Mouse (Mus musculus) monocyte, adult 5-6 weeks (primary cell): ENCODE data around the gene Ergic2. TPM values are rescaled to one million over a fixed set of nuclear protein-coding genes. Genes with fewer than 3 reads are reported as not detected.

Experiments used
- total RNA-seq: library from RNA; stranded (forward); fragments of 200-1000, 200-491, 200-594 nt; gene quantifications from 3 replicates; pipeline ENCODE4 v1.2.3, GENCODE M21; 2017

Gene Ergic2
- total RNA-seq, 1 experiment from 2014 or later, result 163 TPM

Other genes starting within 250 kb of the Ergic2 start
- 1.6 to 2.6 TPM (median 1.9 TPM) in 3 replicates for gene Far2, start 165.1 kb downstream of the Ergic2 start, total RNA-seq
- 0.85 to 8.4 TPM (median 2.0 TPM) in 3 replicates for gene Tmtc1, start 232.0 kb upstream of the Ergic2 start, total RNA-seq